Mouse (Mus musculus) spleen, postnatal 14 days (tissue): ENCODE data around the gene Pdgfa.
A peak's percentile ranks its signal among the peaks of the same experiment; 100 is the strongest.

Experiments
- DNase-seq, 2 experiments: peaks; one replicate each; pipeline ENCODE4 v3.0.0; 2021 to 2022; ENCODE audit warnings: low spot score in 2 of 2

Pdgfa gene

GRCm38 (mm10) chr5:138997171-138997788, at the start of gene Pdgfa:
TSS of gene Pdgfa (minus strand) at chr5:138997370.
- DNase-seq, result no peak

- no peak for DNase-seq
Observed at GRCm38 (mm10) chr5:139046636-139047035, 49.5 kb upstream of the Pdgfa start.

GRCm38 (mm10) chr5:139043546-139043945, 46.4 kb upstream of the Pdgfa start:
- DNase-seq, result no peak

GRCm38 (mm10) chr5:139042299-139042698, 45.1 kb upstream of the Pdgfa start:
- no peak for DNase-seq

GRCm38 (mm10) chr5:139035171-139035570, 38.0 kb upstream of the Pdgfa start:
- no peak for DNase-seq

- no peak for DNase-seq
Observed at GRCm38 (mm10) chr5:139034746-139035145, 37.6 kb upstream of the Pdgfa start.

- no peak for DNase-seq
Observed at GRCm38 (mm10) chr5:139033406-139034317, 36.5 kb upstream of the Pdgfa start.

GRCm38 (mm10) chr5:139027603-139028002, 30.4 kb upstream of the Pdgfa start:
- no peak for DNase-seq

GRCm38 (mm10) chr5:139024351-139025105, 27.4 kb upstream of the Pdgfa start:
- DNase-seq, result no peak

GRCm38 (mm10) chr5:139020595-139020994, 23.4 kb upstream of the Pdgfa start:
- no peak for DNase-seq

- DNase-seq, result peak in 1 of 2 experiments; percentile 25
Observed at GRCm38 (mm10) chr5:139017371-139018124, 20.4 kb upstream of the Pdgfa start.

- DNase-seq, result peak in 1 of 2 experiments; percentile 14
Observed at GRCm38 (mm10) chr5:139015097-139015496, 17.9 kb upstream of the Pdgfa start.

GRCm38 (mm10) chr5:139010649-139011048, 13.5 kb upstream of the Pdgfa start:
- DNase-seq, result no peak

GRCm38 (mm10) chr5:139007141-139007775, 10.1 kb upstream of the Pdgfa start:
- no peak for DNase-seq

- no peak for DNase-seq
Observed at GRCm38 (mm10) chr5:139004588-139004987, 7.4 kb upstream of the Pdgfa start.

GRCm38 (mm10) chr5:138999716-139000115, 2.5 kb upstream of the Pdgfa start:
- no peak for DNase-seq

GRCm38 (mm10) chr5:138997936-138998580, 888 bp upstream of the Pdgfa start:
- DNase-seq, result no peak

GRCm38 (mm10) chr5:138996322-138997073, 672 bp downstream of the Pdgfa start:
- DNase-seq, result no peak

GRCm38 (mm10) chr5:138995721-138996311, 1.4 kb downstream of the Pdgfa start:
- no peak for DNase-seq
